Mouse (Mus musculus): ENCODE measurements at regions not wholly inside any gene's neighbourhood (a gene's known extent, or its start where the extent isn't known, plus 50 kb on each side); places are given as distances from the start of the nearest gene placed in this dataset.

DNA sequence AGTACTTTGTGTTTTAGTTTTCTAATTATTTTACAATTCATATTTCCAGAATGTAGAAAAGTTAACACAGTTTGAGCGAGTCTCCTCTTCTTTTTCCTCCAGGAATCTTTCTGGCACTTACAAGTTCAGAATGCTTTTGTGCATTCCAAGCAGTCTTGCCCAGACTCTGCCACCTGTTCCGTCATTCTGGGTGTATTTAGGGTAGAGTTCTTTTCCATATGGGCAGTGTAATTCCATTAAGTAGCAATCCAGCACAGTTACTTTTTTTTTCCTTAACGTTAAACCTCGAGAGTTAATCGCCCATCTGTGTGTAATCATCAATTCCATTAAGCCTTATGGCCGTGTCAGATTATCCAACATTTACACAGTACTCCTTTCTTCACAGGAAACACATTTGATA, 106.9 kb upstream of the Gk2 start:
- no peak for TF ChIP-seq CTCF (IDR thresholded peaks at IDR 0.05; ENCODE audit: low read depth)
- no peak overlapping the region for H3K27ac ChIP-seq
- no peaks in the 10 kb centered on the region for H3K36me3 ChIP-seq (ENCODE audit: insufficient read depth, low read length)
- no peak overlapping the region for H3K4me3 ChIP-seq (replicated peaks; ENCODE audit: low read depth, low read length)
- H3K4me1 ChIP-seq (replicated peaks; ENCODE audit: insufficient read depth, low read length): no peaks in the 10 kb centered on the region
- WGBS: 74% methylated on average over 6 of the region's 6 CpGs
- H3K9ac ChIP-seq (ENCODE audit: low read depth, low read length): no peak overlapping the region
- no peaks in the 10 kb centered on the region for H3K27me3 ChIP-seq (ENCODE audit: insufficient read depth, low read length)
- H3K4me2 ChIP-seq (ENCODE audit: low read length): no peak overlapping the region
- DNase-seq (ENCODE audit: low spot score) (no peak), ATAC-seq (replicated peaks; ENCODE audit: low FRiP score, low read depth) (no peak)
- no peaks in the 10 kb centered on the region for H3K9me3 ChIP-seq (replicated peaks; ENCODE audit: low read length)

DNA sequence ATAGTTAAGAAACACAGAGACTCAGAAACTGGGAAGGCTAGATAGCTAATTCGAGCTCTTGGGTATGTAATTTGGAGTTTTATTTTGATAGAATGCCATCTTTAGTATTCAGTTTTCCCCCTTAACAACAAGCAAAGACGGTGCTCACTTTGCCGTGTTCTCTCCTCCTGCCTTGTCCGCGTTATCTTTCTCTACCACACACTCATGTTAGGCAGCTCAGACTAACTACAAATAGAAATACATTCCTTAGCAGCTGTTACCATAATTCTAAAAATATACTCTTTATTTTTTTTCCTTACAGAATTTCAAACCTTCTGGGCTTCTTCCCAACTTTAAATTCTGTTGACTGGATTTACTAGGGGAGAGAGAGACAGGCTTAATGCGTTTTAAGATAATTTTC, 97.5 kb upstream of the Gk2 start:
- DNase-seq (ENCODE audit: low spot score): no peak

DNA sequence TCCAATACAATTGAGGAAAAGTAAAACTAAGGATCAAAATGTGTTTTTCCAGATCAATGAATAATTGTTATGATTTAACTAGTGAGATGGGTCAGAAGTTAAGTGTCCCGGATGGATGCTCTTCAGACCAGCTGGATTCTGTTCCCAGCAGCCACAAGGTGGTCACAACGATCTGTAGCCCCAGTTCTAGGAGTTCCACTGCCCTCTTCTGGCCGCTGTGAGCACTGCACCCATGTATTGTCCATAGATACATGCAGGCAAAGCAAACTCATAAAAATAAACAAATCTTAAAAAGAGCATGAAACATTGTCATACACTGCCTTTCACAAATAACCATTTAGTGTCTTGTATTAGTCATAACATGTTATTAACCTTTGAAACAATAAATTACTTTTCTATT, 96.3 kb upstream of the Gk2 start:
- H3K9me3 ChIP-seq (replicated peaks; ENCODE audit: low read length): no peaks in the 10 kb centered on the region
- ATAC-seq (replicated peaks; ENCODE audit: low FRiP score, low read depth) (no peak), DNase-seq (ENCODE audit: low spot score) (no peak)
- H3K27ac ChIP-seq: no peak overlapping the region
- H3K4me3 ChIP-seq (replicated peaks; ENCODE audit: low read depth, low read length): no peak overlapping the region
- TF ChIP-seq CTCF (IDR thresholded peaks at IDR 0.05; ENCODE audit: low read depth): peak; percentile 54
- no peak overlapping the region for H3K4me2 ChIP-seq (ENCODE audit: low read length)
- H3K27me3 ChIP-seq (ENCODE audit: insufficient read depth, low read length): no peaks in the 10 kb centered on the region
- WGBS: 54% methylated on average over 3 of the region's 3 CpGs
- H3K36me3 ChIP-seq (ENCODE audit: insufficient read depth, low read length): no peaks in the 10 kb centered on the region
- no peaks in the 10 kb centered on the region for H3K4me1 ChIP-seq (replicated peaks; ENCODE audit: insufficient read depth, low read length)
- H3K9ac ChIP-seq (ENCODE audit: low read depth, low read length): no peak overlapping the region

More for the DNA sequence above, 97.5 kb upstream of the Gk2 start:
- no peak overlapping the region for H3K4me2 ChIP-seq (ENCODE audit: low read length)
- no peaks in the 10 kb centered on the region for H3K36me3 ChIP-seq (ENCODE audit: insufficient read depth, low read length)
- no peak overlapping the region for H3K9ac ChIP-seq (ENCODE audit: low read depth, low read length)
- H3K9me3 ChIP-seq (replicated peaks; ENCODE audit: low read length): no peaks in the 10 kb centered on the region
- H3K27ac ChIP-seq: no peak overlapping the region
- H3K4me3 ChIP-seq (replicated peaks; ENCODE audit: low read depth, low read length): no peak overlapping the region
- WGBS: 81% methylated on average over 6 of the region's 6 CpGs
- TF ChIP-seq CTCF (IDR thresholded peaks at IDR 0.05; ENCODE audit: low read depth): no peak
- no peaks in the 10 kb centered on the region for H3K27me3 ChIP-seq (ENCODE audit: insufficient read depth, low read length)
- H3K4me1 ChIP-seq (replicated peaks; ENCODE audit: insufficient read depth, low read length): no peaks in the 10 kb centered on the region
- ATAC-seq (replicated peaks; ENCODE audit: low FRiP score, low read depth): no peak

DNA sequence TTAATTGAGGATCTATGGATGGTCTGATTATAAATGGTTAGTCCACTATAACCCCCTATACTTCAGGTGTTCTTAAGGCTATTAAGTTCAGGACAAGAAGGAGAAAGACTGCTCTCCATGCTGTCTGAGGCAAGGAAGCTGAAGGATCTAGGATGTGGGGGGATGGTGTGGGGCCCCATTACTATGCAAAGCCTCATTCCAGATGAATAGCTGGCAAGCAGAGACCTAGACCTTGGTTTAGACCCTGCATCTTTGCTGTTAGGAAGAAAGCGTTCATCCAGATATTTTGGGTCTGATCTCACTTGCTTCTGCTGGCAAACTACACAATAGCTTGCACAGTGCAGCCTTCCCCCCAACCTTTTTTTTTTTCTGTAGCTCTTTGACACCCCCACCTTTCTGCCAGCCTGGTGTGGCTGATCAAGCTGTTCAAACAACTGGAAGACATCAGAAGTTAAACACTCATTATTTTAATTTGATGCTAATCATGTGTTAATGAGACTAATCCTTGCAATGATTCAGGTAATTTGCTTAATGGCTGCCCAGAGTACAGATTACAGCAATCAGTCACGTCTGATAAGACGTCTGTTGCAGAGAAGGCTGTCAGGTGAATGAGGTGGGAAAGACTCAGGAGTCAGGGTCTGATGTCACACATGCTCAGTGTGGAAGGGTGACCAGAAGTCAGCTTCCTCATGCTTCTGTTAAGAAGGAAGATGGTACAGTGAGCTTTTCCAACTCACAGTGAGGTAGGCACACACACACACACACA, 80.9 kb upstream of the Gk2 start:
- no peak overlapping the region for H3K27ac ChIP-seq

DNA sequence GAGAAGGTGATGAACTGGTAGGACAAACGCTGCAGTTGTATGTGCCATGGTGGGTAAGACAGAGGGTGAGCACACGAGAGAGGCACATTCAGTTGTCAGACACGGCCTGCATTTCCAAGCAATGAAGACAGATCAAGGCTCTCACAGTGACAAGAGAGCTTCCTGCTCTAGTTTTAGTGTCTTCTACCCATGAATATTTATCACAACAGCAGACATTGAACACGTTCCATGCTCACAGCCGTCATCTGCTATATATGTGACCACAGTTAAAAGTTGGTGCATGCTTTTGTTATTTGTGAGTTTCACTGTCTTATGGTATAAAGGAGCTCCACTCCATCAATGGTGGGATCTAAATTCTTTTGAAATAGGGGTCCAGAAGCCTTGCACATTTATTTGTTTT, 76.9 kb upstream of the Gk2 start:
- WGBS: 77% methylated on average over 5 of the region's 5 CpGs
- no peaks in the 10 kb centered on the region for H3K4me1 ChIP-seq (replicated peaks; ENCODE audit: insufficient read depth, low read length)
- DNase-seq (ENCODE audit: low spot score): no peak

More for the DNA sequence above, 80.9 kb upstream of the Gk2 start:
- Histone ChIP-seq H3K36me3 (ENCODE audit: insufficient read depth, low read length) (no peaks in the 10 kb centered on the region), H3K4me2 (ENCODE audit: low read length) (no peak overlapping the region), H3K4me3 (replicated peaks; ENCODE audit: low read depth, low read length) (no peak overlapping the region), H3K9me3 (replicated peaks; ENCODE audit: low read length) (no peaks in the 10 kb centered on the region), H3K27me3 (ENCODE audit: insufficient read depth, low read length) (no peaks in the 10 kb centered on the region), H3K9ac (ENCODE audit: low read depth, low read length) (no peak overlapping the region), H3K4me1 (replicated peaks; ENCODE audit: insufficient read depth, low read length) (no peaks in the 10 kb centered on the region)
- TF ChIP-seq CTCF (IDR thresholded peaks at IDR 0.05; ENCODE audit: low read depth): no peak
- DNase-seq (ENCODE audit: low spot score) (no peak), ATAC-seq (replicated peaks; ENCODE audit: low FRiP score, low read depth) (no peak)
- 18% methylated on average over 3 of the region's 3 CpGs for WGBS

DNA sequence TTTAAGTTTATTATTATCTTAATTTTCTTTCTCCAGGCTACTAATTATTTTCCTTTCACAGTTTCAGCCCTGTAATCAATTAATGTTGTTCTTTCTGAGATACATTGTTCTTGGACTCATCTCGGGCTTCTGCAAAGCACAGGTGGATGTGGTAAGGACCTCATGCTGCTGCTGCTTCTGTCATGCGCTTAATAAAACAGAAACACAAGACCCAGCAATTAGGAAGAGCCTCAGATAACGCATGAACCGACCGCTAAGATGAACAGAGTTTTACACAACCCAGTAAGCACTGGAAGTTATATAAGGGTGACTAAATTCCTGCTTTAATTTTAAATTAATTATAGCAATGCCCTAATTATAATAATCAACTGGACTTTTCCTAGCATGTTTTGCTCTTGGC, 70.7 kb upstream of the Gk2 start:
- H3K27me3 ChIP-seq (ENCODE audit: insufficient read depth, low read length): no peaks in the 10 kb centered on the region
- no peak overlapping the region for H3K27ac ChIP-seq
- H3K9me3 ChIP-seq (replicated peaks; ENCODE audit: low read length): no peaks in the 10 kb centered on the region
- DNase-seq (ENCODE audit: low spot score) (no peak), ATAC-seq (replicated peaks; ENCODE audit: low FRiP score, low read depth) (no peak)
- no peak for TF ChIP-seq CTCF (IDR thresholded peaks at IDR 0.05; ENCODE audit: low read depth)
- WGBS: 69% methylated on average over 5 of the region's 5 CpGs
- H3K9ac ChIP-seq (ENCODE audit: low read depth, low read length): no peak overlapping the region
- no peaks in the 10 kb centered on the region for H3K4me1 ChIP-seq (replicated peaks; ENCODE audit: insufficient read depth, low read length)
- no peak overlapping the region for H3K4me3 ChIP-seq (replicated peaks; ENCODE audit: low read depth, low read length)
- no peaks in the 10 kb centered on the region for H3K36me3 ChIP-seq (ENCODE audit: insufficient read depth, low read length)
- no peak overlapping the region for H3K4me2 ChIP-seq (ENCODE audit: low read length)

More for the DNA sequence above, 76.9 kb upstream of the Gk2 start:
- Histone ChIP-seq H3K4me2 (ENCODE audit: low read length) (no peak overlapping the region), H3K36me3 (ENCODE audit: insufficient read depth, low read length) (no peaks in the 10 kb centered on the region), H3K9ac (ENCODE audit: low read depth, low read length) (no peak overlapping the region), H3K27me3 (ENCODE audit: insufficient read depth, low read length) (no peaks in the 10 kb centered on the region), H3K9me3 (replicated peaks; ENCODE audit: low read length) (no peaks in the 10 kb centered on the region), H3K27ac (no peak overlapping the region), H3K4me3 (replicated peaks; ENCODE audit: low read depth, low read length) (no peak overlapping the region)
- no peak for TF ChIP-seq CTCF (IDR thresholded peaks at IDR 0.05; ENCODE audit: low read depth)
- no peak for ATAC-seq (replicated peaks; ENCODE audit: low FRiP score, low read depth)

All from kidney, postnatal 0 days (tissue).